Mouse (Mus musculus) neural tube, embryonic 10.5 days (tissue): ENCODE data around the gene 4930469K13Rik.
"Not testable (repeated sequence)": the region's sequence is repeated elsewhere in the genome, so short reads cannot be mapped to it uniquely, and the experiment has no call there.

Experiments used
- DNase-seq: peaks from one replicate; pipeline ENCODE4 v3.0.0-alpha.2; 2017; ENCODE audit warnings: low spot score; ENCODE audit errors: extremely low spot score

Gene 4930469K13Rik

GRCm38 (mm10) chr11:34098422-34098821 is at the start of gene 4930469K13Rik:
Gene 4930469K13Rik (minus strand): TSS chr11:34098554.
- DNase-seq = no peak

GRCm38 (mm10) chr11:34146934-34147333 is 48.6 kb upstream of the 4930469K13Rik start:
- no peak for DNase-seq

GRCm38 (mm10) chr11:34144421-34144820 is 46.1 kb upstream of the 4930469K13Rik start:
- DNase-seq = no peak

GRCm38 (mm10) chr11:34143984-34144383 is 45.6 kb upstream of the 4930469K13Rik start:
- DNase-seq = no peak

GRCm38 (mm10) chr11:34139296-34139695 is 40.9 kb upstream of the 4930469K13Rik start:
- DNase-seq = no peak

GRCm38 (mm10) chr11:34128412-34128811 is 30.1 kb upstream of the 4930469K13Rik start:
- DNase-seq = no peak

- DNase-seq = not testable (repeated sequence)
Observed at GRCm38 (mm10) chr11:34125727-34126126, 27.4 kb upstream of the 4930469K13Rik start.

GRCm38 (mm10) chr11:34124852-34125251 is 26.5 kb upstream of the 4930469K13Rik start:
- no peak for DNase-seq

- DNase-seq = no peak
Observed at GRCm38 (mm10) chr11:34123147-34123546, 24.8 kb upstream of the 4930469K13Rik start.

- no peak for DNase-seq
Observed at GRCm38 (mm10) chr11:34118319-34118718, 20.0 kb upstream of the 4930469K13Rik start.

GRCm38 (mm10) chr11:34117581-34117980 is 19.2 kb upstream of the 4930469K13Rik start:
- DNase-seq = no peak

GRCm38 (mm10) chr11:34116572-34117135 is 18.3 kb upstream of the 4930469K13Rik start:
- DNase-seq = no peak

- no peak for DNase-seq
Observed at GRCm38 (mm10) chr11:34113760-34114159, 15.4 kb upstream of the 4930469K13Rik start.

GRCm38 (mm10) chr11:34112781-34113380 is 14.5 kb upstream of the 4930469K13Rik start:
- DNase-seq = peak; percentile 25

GRCm38 (mm10) chr11:34111940-34112339 is 13.6 kb upstream of the 4930469K13Rik start:
- DNase-seq = no peak

GRCm38 (mm10) chr11:34109260-34109659 is 10.9 kb upstream of the 4930469K13Rik start:
- DNase-seq = no peak

GRCm38 (mm10) chr11:34104919-34105318 is 6.6 kb upstream of the 4930469K13Rik start:
- no peak for DNase-seq

- DNase-seq = no peak
Observed at GRCm38 (mm10) chr11:34101827-34102226, 3.5 kb upstream of the 4930469K13Rik start.

- no peak for DNase-seq
Observed at GRCm38 (mm10) chr11:34087064-34087463, 11.3 kb downstream of the 4930469K13Rik start.

- DNase-seq = no peak
Observed at GRCm38 (mm10) chr11:34086164-34086751, 12.1 kb downstream of the 4930469K13Rik start.

- DNase-seq = no peak
Observed at GRCm38 (mm10) chr11:34084639-34085038, 13.7 kb downstream of the 4930469K13Rik start.

GRCm38 (mm10) chr11:34083795-34084194 is 14.6 kb downstream of the 4930469K13Rik start:
- no peak for DNase-seq
